Mouse (Mus musculus) ES-Bruce4 (cell line): ENCODE measurements around the gene Ppp2r2c.

Experiments
- CTCF ChIP-seq: IDR thresholded peaks from one replicate; pipeline ENCODE4 v1.8.1; 2011; ENCODE audit warnings: low read depth, low read length
- EP300 ChIP-seq: IDR thresholded peaks from 2 replicates; pipeline ENCODE4 v1.6.1; 2011; ENCODE audit warnings: low read depth, low read length; ENCODE audit not compliant: insufficient read depth
- POLR2A ChIP-seq: IDR thresholded peaks from one replicate; pipeline ENCODE4 v1.8.1; 2011; ENCODE audit warnings: low read length; ENCODE audit not compliant: insufficient read depth

DNA sequence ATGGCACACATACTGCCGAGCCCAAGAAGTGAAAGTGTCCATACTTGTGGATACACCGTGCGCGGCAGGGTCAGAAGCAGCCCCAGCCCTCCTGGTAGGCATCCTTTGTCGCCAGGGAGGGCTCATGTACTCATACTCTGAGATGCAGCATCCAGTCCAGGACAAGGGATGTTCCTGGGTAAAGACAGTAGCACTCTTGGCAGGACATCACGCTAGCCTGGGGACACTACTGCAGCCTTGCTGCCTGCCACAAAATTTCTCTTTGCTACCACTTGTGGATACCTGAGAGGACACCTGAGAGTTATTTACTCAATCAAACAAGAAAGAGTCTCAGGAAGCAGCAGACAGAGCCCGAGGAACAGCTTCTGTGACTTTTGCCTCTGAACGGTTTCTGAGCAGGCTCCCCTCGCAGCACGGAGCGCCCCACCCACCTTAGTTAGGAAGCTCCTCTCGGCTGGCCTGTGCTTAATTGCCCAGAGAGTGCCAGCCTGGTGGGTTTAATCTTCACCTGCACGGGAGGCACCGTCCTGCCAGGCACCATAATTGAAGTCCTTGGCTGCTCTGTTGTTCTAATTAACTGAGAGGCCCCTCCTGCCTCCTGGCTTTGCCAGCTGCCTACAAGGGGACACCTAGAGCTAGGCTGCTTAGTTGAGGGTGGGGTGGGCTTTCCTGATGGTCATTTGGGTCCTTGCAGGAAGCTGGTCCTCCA is 44.4 kb downstream of the Ppp2r2c start:
- no peak for TF ChIP-seq POLR2A
- TF ChIP-seq EP300: no peak
- no peak for TF ChIP-seq CTCF
